Mouse (Mus musculus) R1 (cell line): ENCODE results near the gene Pid1.
A peak's percentile ranks its signal among the peaks of the same experiment; 100 is the strongest.

Source experiments
- DNase-seq: peaks from one replicate; pipeline ENCODE4 v3.0.0-alpha.2; 2018; ENCODE audit warnings: low read depth, low spot score

The Pid1 gene

GRCm38 (mm10) chr1:84363967-84364366 is at the start of gene Pid1:
Gene Pid1, minus strand, starts transcription at chr1:84364180.
- no peak for DNase-seq

GRCm38 (mm10) chr1:84409514-84409913 is 45.5 kb upstream of the Pid1 start:
- no peak for DNase-seq

GRCm38 (mm10) chr1:84408873-84409272 is 44.9 kb upstream of the Pid1 start:
- DNase-seq, result no peak

- DNase-seq, result peak; percentile 68
Observed at GRCm38 (mm10) chr1:84406891-84407290, 42.9 kb upstream of the Pid1 start.

GRCm38 (mm10) chr1:84405551-84406290 is 41.7 kb upstream of the Pid1 start:
- peak; percentile 49 for DNase-seq

- DNase-seq, result peak; percentile 28
Observed at GRCm38 (mm10) chr1:84404880-84405279, 40.9 kb upstream of the Pid1 start.

GRCm38 (mm10) chr1:84402154-84402553 is 38.2 kb upstream of the Pid1 start:
- DNase-seq, result no peak

GRCm38 (mm10) chr1:84399671-84400070 is 35.7 kb upstream of the Pid1 start:
- no peak for DNase-seq

- DNase-seq, result no peak
Observed at GRCm38 (mm10) chr1:84399118-84399517, 35.1 kb upstream of the Pid1 start.

- DNase-seq, result no peak
Observed at GRCm38 (mm10) chr1:84396787-84397186, 32.8 kb upstream of the Pid1 start.

GRCm38 (mm10) chr1:84395928-84396327 is 31.9 kb upstream of the Pid1 start:
- no peak for DNase-seq

GRCm38 (mm10) chr1:84390961-84391360 is 27.0 kb upstream of the Pid1 start:
- no peak for DNase-seq

GRCm38 (mm10) chr1:84387616-84388015 is 23.6 kb upstream of the Pid1 start:
- DNase-seq, result no peak

- DNase-seq, result no peak
Observed at GRCm38 (mm10) chr1:84386481-84387146, 22.6 kb upstream of the Pid1 start.

- DNase-seq, result no peak
Observed at GRCm38 (mm10) chr1:84382709-84383108, 18.7 kb upstream of the Pid1 start.

- DNase-seq, result no peak
Observed at GRCm38 (mm10) chr1:84382064-84382463, 18.1 kb upstream of the Pid1 start.

- DNase-seq, result no peak
Observed at GRCm38 (mm10) chr1:84380895-84381294, 16.9 kb upstream of the Pid1 start.

GRCm38 (mm10) chr1:84367733-84368132 is 3.8 kb upstream of the Pid1 start:
- DNase-seq, result no peak

- DNase-seq, result no peak
Observed at GRCm38 (mm10) chr1:84366553-84366952, 2.6 kb upstream of the Pid1 start.

GRCm38 (mm10) chr1:84362709-84363617 is 1.0 kb downstream of the Pid1 start:
- no peak for DNase-seq

- DNase-seq, result no peak
Observed at GRCm38 (mm10) chr1:84362209-84362608, 1.8 kb downstream of the Pid1 start.

GRCm38 (mm10) chr1:84361389-84361788 is 2.6 kb downstream of the Pid1 start:
- no peak for DNase-seq
